Mouse (Mus musculus) liver, adult 2 months (tissue): ENCODE data around the gene Wdr37. TPM values are rescaled to one million over a fixed set of nuclear protein-coding genes. Genes with fewer than 3 reads are reported as not detected.
A peak's percentile ranks its signal among the peaks of the same experiment; 100 is the strongest.
"Not testable (repeated sequence)": the region's sequence is repeated elsewhere in the genome, so short reads cannot be mapped to it uniquely, and the experiment has no call there.

Source experiments
- DNase-seq: peaks from one replicate; pipeline ENCODE4 v3.0.0-alpha.2; 2011; ENCODE audit warnings: low read depth, low spot score; ENCODE audit errors: extremely low read depth
- H3K27ac ChIP-seq: fragments of 200-500 bp; replicated peaks from 2 replicates; pipeline ENCODE4 v1.5.1; 2012; ENCODE audit warnings: low read depth, mild to moderate bottlenecking, control low read depth, inconsistent platforms, low read length; ENCODE audit not compliant: insufficient read depth
- H3K27me3 ChIP-seq: fragments of 200-500 bp; 2 replicates; pipeline ENCODE4 v1.6.1; 2012; ENCODE audit warnings: mild to moderate bottlenecking, moderate library complexity, low read length, inconsistent platforms; ENCODE audit not compliant: control insufficient read depth, insufficient read depth
- H3K36me3 ChIP-seq: fragments of 200-500 bp; 2 replicates; pipeline ENCODE4 v1.6.1; 2012; ENCODE audit warnings: low read length, inconsistent platforms; ENCODE audit not compliant: control insufficient read depth, insufficient read depth
- H3K4me1 ChIP-seq: fragments of 200-500 bp; 2 replicates; pipeline ENCODE4 v1.6.1; 2011; ENCODE audit warnings: low read length; ENCODE audit not compliant: control insufficient read depth, insufficient read depth
- H3K4me3 ChIP-seq: fragments of 200-500 bp; 2 replicates; pipeline ENCODE4 v1.5.1; 2011; ENCODE audit warnings: low read depth, mild to moderate bottlenecking, control low read depth, low read length, moderate library complexity; ENCODE audit not compliant: insufficient read depth
- H3K79me2 ChIP-seq: fragments of 200-500 bp; 2 replicates; pipeline ENCODE4 v1.6.1; 2012; ENCODE audit warnings: inconsistent platforms, mild to moderate bottlenecking, low read length, moderate library complexity; ENCODE audit not compliant: control insufficient read depth, insufficient read depth
- H3K9ac ChIP-seq: fragments of 200-500 bp; 2 replicates; pipeline ENCODE4 v1.6.1; 2012; ENCODE audit warnings: low read depth, mild to moderate bottlenecking, control low read depth, inconsistent platforms, low read length
- CTCF ChIP-seq: fragments of 200-500 bp; IDR thresholded peaks from 2 replicates; pipeline ENCODE4 v1.5.1; 2011; ENCODE audit warnings: low read depth, low read length, control low read depth
- POLR2A ChIP-seq: fragments of 200-500 bp; IDR thresholded peaks from 2 replicates; pipeline ENCODE4 v1.6.1; 2011; ENCODE audit warnings: low read length, control low read depth; ENCODE audit not compliant: insufficient read depth; ENCODE audit errors: extremely low read depth
- WGBS: fragments of 180-500 bp; shearing (Covaris S2); methylation state at CpG from one replicate; pipeline ENCODE4 v1.1.7; 2018; 5-methylcytosine and 5-hydroxymethylcytosine counted together
- polyA plus RNA-seq: library from polyadenylated mRNA; depleted of rRNA; stranded (reverse); fragments of >200 nt; gene quantifications from 2 replicates; pipeline ENCODE4 v1.2.3, GENCODE M21; 2012
- total RNA-seq: library from RNA; depleted of rRNA; stranded (reverse); fragments of >200 nt; gene quantifications from 2 replicates; pipeline ENCODE4 v1.2.3, GENCODE M21; 2014

The Wdr37 gene
- total and polyA plus RNA-seq, 2 experiments = 5.1 to 8.4 TPM

DNA sequence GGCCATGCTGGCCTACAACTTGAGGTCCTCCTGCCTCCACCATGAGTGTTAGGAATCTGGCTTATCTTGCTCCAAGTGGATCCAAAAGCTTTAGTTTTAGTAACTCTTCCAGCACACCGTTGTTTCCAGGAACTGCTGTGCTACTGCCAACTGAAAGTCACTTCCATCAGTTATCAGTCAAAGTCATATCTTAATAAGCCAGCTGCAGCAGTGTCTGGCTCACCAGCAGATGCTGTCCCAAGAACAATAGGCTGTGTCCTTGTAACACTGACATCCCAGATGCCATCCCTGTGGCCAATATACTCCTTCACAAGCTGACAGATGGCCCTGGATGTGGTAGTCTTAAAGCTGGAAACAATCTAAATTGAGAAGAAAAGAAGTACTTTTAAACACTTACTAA, 22.4 kb downstream of the Wdr37 start:
- Histone ChIP-seq H3K27ac (no peak overlapping the region), H3K79me2 (no peaks in the 10 kb centered on the region; the same call in 1 of the 2 replicates), H3K4me1 (peaks cover 2% of the 10 kb centered on the region; the same call in 1 of the 2 replicates), H3K27me3 (no peaks in the 10 kb centered on the region), H3K36me3 (peaks cover 48% of the 10 kb centered on the region), H3K4me3 (no peak overlapping the region), H3K9ac (no peak overlapping the region)
- 5% methylated on average over 1 of the region's 1 CpGs for WGBS
- TF ChIP-seq POLR2A (no peak), CTCF (no peak)
- no peak for DNase-seq

GRCm38 (mm10) chr13:8847702-8848101, 24.0 kb downstream of the Wdr37 start:
- WGBS = 45% methylated on average over 2 of the region's 2 CpGs
- DNase-seq = peak; percentile 37
- H3K36me3 ChIP-seq = peaks cover 48% of the 10 kb centered on the region

DNA sequence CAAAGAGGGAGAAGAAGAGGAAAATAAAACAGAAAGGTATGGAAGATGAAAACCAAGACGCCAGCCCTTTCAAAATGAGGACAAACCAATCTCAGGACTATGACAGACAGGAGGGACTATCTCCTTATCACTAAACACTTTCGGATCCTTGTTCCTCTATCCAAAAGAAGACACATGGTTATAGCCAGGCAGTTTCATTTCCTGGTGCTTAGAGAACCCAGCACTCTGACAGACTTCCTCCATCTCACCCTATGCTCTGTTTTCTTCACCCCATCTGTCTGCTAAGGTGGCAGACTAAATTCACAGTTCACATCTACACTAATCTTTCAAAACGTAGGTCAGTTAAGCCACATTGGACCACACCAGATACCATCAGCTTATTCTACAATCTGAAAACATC, 29.4 kb downstream of the Wdr37 start:
- Histone ChIP-seq H3K27me3 (no peaks in the 10 kb centered on the region), H3K79me2 (no peaks in the 10 kb centered on the region; the same call in 1 of the 2 replicates), H3K4me3 (no peak overlapping the region), H3K9ac (no peak overlapping the region), H3K36me3 (peaks cover 62% of the 10 kb centered on the region), H3K27ac (no peak overlapping the region), H3K4me1 (no peaks in the 10 kb centered on the region)
- WGBS = 77% methylated on average over 3 of the region's 3 CpGs
- DNase-seq = no peak
- TF ChIP-seq POLR2A = no peak

More at GRCm38 (mm10) chr13:8847702-8848101, 24.0 kb downstream of the Wdr37 start:
- Histone ChIP-seq H3K9ac (no peak overlapping the region), H3K27ac (no peak overlapping the region; the same call in 1 of the 2 replicates), H3K79me2 (no peaks in the 10 kb centered on the region; the same call in 1 of the 2 replicates), H3K27me3 (no peaks in the 10 kb centered on the region), H3K4me3 (no peak overlapping the region), H3K4me1 (peaks cover 2% of the 10 kb centered on the region; the same call in 1 of the 2 replicates)
- peak; percentile 30; the same call in 1 of the 2 replicates for TF ChIP-seq CTCF
- no peak for TF ChIP-seq POLR2A

- H3K79me2 ChIP-seq, H3K27ac ChIP-seq, DNase-seq, H3K4me1 ChIP-seq, H3K4me3 ChIP-seq, H3K9ac ChIP-seq, H3K27me3 ChIP-seq: not testable (repeated sequence)
- 94% methylated on average over 7 of the region's 7 CpGs for WGBS
- H3K36me3 ChIP-seq = peaks cover 58% of the 10 kb centered on the region
These were observed 29.9 kb downstream of the Wdr37 start for GRCm38 (mm10) chr13:8841846-8842245.

GRCm38 (mm10) chr13:8840941-8841340, 30.8 kb downstream of the Wdr37 start:
- no peak for DNase-seq
- no peaks in the 10 kb centered on the region for H3K4me1 ChIP-seq
- H3K27ac ChIP-seq = no peak overlapping the region
- TF ChIP-seq CTCF (no peak), POLR2A (no peak)
- no peak overlapping the region for H3K4me3 ChIP-seq
- no peaks in the 10 kb centered on the region for H3K27me3 ChIP-seq
- WGBS = 75% methylated on average over 2 of the region's 2 CpGs
- H3K9ac ChIP-seq = no peak overlapping the region
- H3K36me3 ChIP-seq = peaks cover 56% of the 10 kb centered on the region
- H3K79me2 ChIP-seq = no peaks in the 10 kb centered on the region; the same call in 1 of the 2 replicates

DNA sequence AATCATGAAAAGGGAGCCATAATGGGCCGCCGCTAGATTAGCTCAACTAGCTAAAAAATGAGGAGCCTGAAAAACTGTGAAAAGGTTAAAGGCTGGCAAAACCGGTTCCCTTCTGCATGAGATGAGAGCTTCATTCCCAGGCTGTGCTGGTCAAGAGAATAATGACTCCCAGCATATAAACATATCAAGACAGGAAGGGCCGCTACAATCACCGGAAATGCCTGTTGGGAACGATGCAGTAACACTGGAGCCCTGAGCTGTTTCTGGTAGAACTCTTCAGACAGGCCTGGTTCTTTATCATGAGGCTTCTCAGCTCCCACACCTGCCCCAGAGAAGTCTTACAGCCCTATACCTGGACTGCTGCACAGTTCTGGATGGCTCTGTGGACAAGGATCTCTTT, 31.8 kb downstream of the Wdr37 start:
- Histone ChIP-seq H3K36me3 (peaks cover 59% of the 10 kb centered on the region), H3K4me3 (no peak overlapping the region), H3K27ac (0 out of 2 replicates have a peak overlapping the region, but pooled peaks have one; percentile 23), H3K27me3 (no peaks in the 10 kb centered on the region), H3K79me2 (no peaks in the 10 kb centered on the region; the same call in 1 of the 2 replicates), H3K4me1 (no peaks in the 10 kb centered on the region), H3K9ac (no peak overlapping the region)
- 82% methylated on average over 6 of the region's 6 CpGs for WGBS
- DNase-seq = no peak
- no peak for TF ChIP-seq CTCF
- no peak for TF ChIP-seq POLR2A
